ENCODE assay signal across 27 mouse cellular contexts in the genomic region with DNA sequence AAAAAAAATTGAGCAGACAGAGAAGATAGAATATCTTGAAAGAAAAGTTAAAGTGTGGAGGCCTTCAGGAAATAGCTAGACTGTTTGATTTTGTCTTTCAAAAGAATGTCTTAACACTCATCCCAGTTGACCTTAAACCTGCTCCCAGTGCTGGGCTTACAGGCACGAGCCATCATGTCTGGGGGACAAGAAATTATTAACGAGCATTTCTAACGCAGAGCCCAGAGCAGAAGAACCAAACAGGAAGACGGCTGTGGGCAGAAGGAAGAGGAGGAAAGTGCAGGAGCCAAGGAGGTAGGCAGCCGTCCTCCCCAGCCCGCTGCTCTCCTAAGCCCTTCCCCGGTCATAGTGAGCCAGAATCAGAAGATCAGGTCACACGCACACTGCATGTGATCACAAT. TPM values are rescaled to one million over a fixed set of nuclear protein-coding genes. Genes with fewer than 3 reads are reported as not detected.
DNase-seq lines count a peak whose midpoint lies in the region; ATAC-seq and TF ChIP-seq lines count a peak whose summit lies in the region.
"Had no signal": no experiment of that assay in that cellular context is flagged by ENCODE, and none has a peak within 500 bp of the region (broad histone marks: within the 10 kb centered on the region; RNA-seq: fewer than 3 reads in every experiment).

No protein-coding gene starts in this region.

- H3K4me2 ChIP-seq in kidney, embryonic 16.5 days (replicated peaks; ENCODE audit: low read depth, low read length) = no peak overlapping the region
- no peak overlapping the region for H3K4me2 ChIP-seq in forebrain, embryonic 11.5 days (ENCODE audit: low read depth, low read length, severe bottlenecking)
- H3K4me2 ChIP-seq: embryonic facial prominence, embryonic 12.5 days; forebrain, embryonic 12.5 days had no signal

- no peak for TF ChIP-seq RAD21 in MEL (IDR thresholded peaks at IDR 0.05; ENCODE audit: low read depth, low read length)

- H3K79me2 ChIP-seq in MEL (ENCODE audit: control insufficient read depth, insufficient read depth, low read length, poor library complexity) = no peaks in the 10 kb centered on the region

- H3K27ac ChIP-seq in kidney, adult 2 months (ENCODE audit: insufficient read depth, low read depth, low read length) = peak overlapping the region; percentile 5; the same call in 1 of the 2 replicates
- H3K27ac ChIP-seq in kidney, embryonic 16.5 days (ENCODE audit: low read length) = no peak overlapping the region
- no peak overlapping the region for H3K27ac ChIP-seq in MEL (ENCODE audit: control insufficient read depth, low read depth, low read length)
- no peak overlapping the region for H3K27ac ChIP-seq in forebrain, embryonic 11.5 days (ENCODE audit: low read depth, low read length)
- H3K27ac ChIP-seq: embryonic facial prominence, embryonic 10.5 days; embryonic facial prominence, embryonic 12.5 days; forebrain, embryonic 12.5 days had no signal

- no peak overlapping the region for H3K9ac ChIP-seq in kidney, embryonic 16.5 days (replicated peaks; ENCODE audit: low read length)
- H3K9ac ChIP-seq in MEL (ENCODE audit: control insufficient read depth, low read depth, low read length, poor library complexity, severe bottlenecking) = no peak overlapping the region
- no peak overlapping the region for H3K9ac ChIP-seq in forebrain, embryonic 11.5 days (ENCODE audit: low read length)
- H3K9ac ChIP-seq: embryonic facial prominence, embryonic 12.5 days; forebrain, embryonic 12.5 days had no signal

- TF ChIP-seq CTCF in kidney, adult 2 months (conservative IDR thresholded peaks at IDR 0.05; ENCODE audit: insufficient read depth, insufficient read length, low read depth, low read length) = no peak
- TF ChIP-seq CTCF in MEL (IDR thresholded peaks at IDR 0.05 in 2 of 3, conservative IDR thresholded peaks at IDR 0.05 in 1 of 3; ENCODE audit: control insufficient read depth in 1 of 3, insufficient read depth in 1 of 3, low read depth in 2 of 3, low read length in 3 of 3, poor library complexity in 1 of 3, severe bottlenecking in 1 of 3) = no peak

- 0 out of 2 replicates have a peak, but pooled peaks cover 2% of the 10 kb centered on the region for H3K36me3 ChIP-seq in kidney, adult 2 months (ENCODE audit: control insufficient read depth, insufficient read depth, low read length)
- H3K36me3 ChIP-seq in kidney, embryonic 16.5 days (ENCODE audit: insufficient read depth, low read length) = peaks cover 72% of the 10 kb centered on the region
- peaks cover 0 to 2% of the 10 kb centered on the region in 2 experiments; a peak in 2 of 4 replicates for H3K36me3 ChIP-seq in MEL (ENCODE audit: control insufficient read depth in 1 of 2, insufficient read depth in 2 of 2, low read length in 2 of 2)
- H3K36me3 ChIP-seq in forebrain, embryonic 11.5 days (ENCODE audit: control insufficient read depth, insufficient read depth, low read length) = peaks cover 9% of the 10 kb centered on the region; the same call in 1 of the 2 replicates

- peak; percentile 33 for DNase-seq in kidney, adult 11 months
- no peak for DNase-seq in kidney, postnatal 25 days
- peak; percentile 48 for DNase-seq in kidney, adult 2 months
- DNase-seq in kidney, postnatal 10 days = no peak
- peak; percentile 54 for DNase-seq in kidney, adult 9 months
- DNase-seq in MEL (ENCODE audit: low read depth, low spot score) = no peak
- DNase-seq in forebrain, embryonic 11.5 days (ENCODE audit: low spot score) = no peak
- DNase-seq: adrenal gland, adult 8-10 months; adrenal gland, postnatal 14 days; adrenal gland, postnatal 36 days; cerebellum, adult 11-12 months; cerebellum, adult 2 months; cerebellum, adult 9-10 months; cerebellum, postnatal 10 days; cerebellum, postnatal 25 days had no signal

- TF ChIP-seq EP300 in MEL (IDR thresholded peaks at IDR 0.05; ENCODE audit: low read depth in 1 of 2, low read length in 2 of 2) = no peak

- H3K4me1 ChIP-seq in kidney, adult 2 months (ENCODE audit: control insufficient read depth, insufficient read depth, low read length) = no peaks in the 10 kb centered on the region
- H3K4me1 ChIP-seq in kidney, embryonic 16.5 days (ENCODE audit: insufficient read depth, low read length) = no peaks in the 10 kb centered on the region
- no peaks in the 10 kb centered on the region for H3K4me1 ChIP-seq in MEL (ENCODE audit: control insufficient read depth in 1 of 2, insufficient read depth in 2 of 2, low read length in 2 of 2)
- no peaks in the 10 kb centered on the region for H3K4me1 ChIP-seq in forebrain, embryonic 11.5 days (replicated peaks; ENCODE audit: control insufficient read depth, insufficient read depth, low read length)
- H3K4me1 ChIP-seq: embryonic facial prominence, embryonic 10.5 days; embryonic facial prominence, embryonic 12.5 days; forebrain, embryonic 12.5 days had no signal

- H3K9me3 ChIP-seq in kidney, embryonic 16.5 days (ENCODE audit: low read length) = no peaks in the 10 kb centered on the region
- no peaks in the 10 kb centered on the region for H3K9me3 ChIP-seq in MEL (replicated peaks; ENCODE audit: insufficient read depth, low read length)
- H3K9me3 ChIP-seq in forebrain, embryonic 11.5 days (ENCODE audit: control insufficient read depth, low read length) = no peaks in the 10 kb centered on the region
- H3K9me3 ChIP-seq: embryonic facial prominence, embryonic 10.5 days; embryonic facial prominence, embryonic 12.5 days; forebrain, embryonic 12.5 days had no signal

- no peaks in the 10 kb centered on the region for H3K27me3 ChIP-seq in kidney, adult 2 months (replicated peaks; ENCODE audit: control insufficient read depth, insufficient read depth, low read length)
- H3K27me3 ChIP-seq in kidney, embryonic 16.5 days (ENCODE audit: insufficient read depth, low read length) = no peaks in the 10 kb centered on the region
- H3K27me3 ChIP-seq in MEL (ENCODE audit: control insufficient read depth in 1 of 2, insufficient read depth in 2 of 2, low read length in 2 of 2) = no peaks in the 10 kb centered on the region
- H3K27me3 ChIP-seq in forebrain, embryonic 11.5 days (ENCODE audit: control insufficient read depth, insufficient read depth, low read length) = no peaks in the 10 kb centered on the region
- H3K27me3 ChIP-seq: embryonic facial prominence, embryonic 12.5 days; forebrain, embryonic 12.5 days; Patski had no signal

- peak overlapping the region; percentile 35; the same call in 1 of the 2 replicates for H3K4me3 ChIP-seq in kidney, adult 2 months (ENCODE audit: insufficient read depth, low read depth, low read length)
- H3K4me3 ChIP-seq in kidney, embryonic 16.5 days (ENCODE audit: low read length) = no peak overlapping the region
- no peak overlapping the region for H3K4me3 ChIP-seq in MEL (ENCODE audit: control insufficient read depth in 1 of 2, insufficient read depth in 1 of 2, low read depth in 2 of 2, low read length in 2 of 2)
- H3K4me3 ChIP-seq in forebrain, embryonic 11.5 days (ENCODE audit: low read depth, low read length) = no peak overlapping the region
- H3K4me3 ChIP-seq: embryonic facial prominence, embryonic 10.5 days; embryonic facial prominence, embryonic 12.5 days; forebrain, embryonic 12.5 days had no signal

- 51% methylated on average over 8 of the region's 8 CpGs for WGBS in kidney, adult 2 months
- WGBS in kidney, embryonic 16.5 days = 85% methylated on average over 8 of the region's 8 CpGs
- 92% methylated on average over 8 of the region's 8 CpGs for WGBS in forebrain, embryonic 11.5 days

- no peak for ATAC-seq in kidney, embryonic 16.5 days (ENCODE audit: low FRiP score, low TSS enrichment)
- ATAC-seq in forebrain, embryonic 11.5 days (replicated peaks; ENCODE audit: low FRiP score) = no peak
- ATAC-seq: activated CD4-positive, CD25-positive, alpha-beta regulatory T cell, adult 4 months; forebrain, embryonic 14.5 days; forebrain, embryonic 16.5 days; Patski had no signal

- no peak for TF ChIP-seq POLR2A in kidney, adult 2 months (IDR thresholded peaks at IDR 0.05; ENCODE audit: low read depth, low read length)
- TF ChIP-seq POLR2A in MEL (IDR thresholded peaks at IDR 0.05; ENCODE audit: control insufficient read depth in 1 of 2, insufficient read depth in 1 of 2, low read depth in 1 of 2, low read length in 2 of 2, poor library complexity in 1 of 2) = no peak

RNA-seq across cellular contexts. Expression of gene Trpc2, which starts 2.6 kb away (rescaled TPM):
- polyA plus RNA-seq in kidney, adult 2 months (2012; rRNA removed) = not detected in 2 replicates
- polyA plus RNA-seq in kidney, embryonic 16.5 days (2015; fragmentation: Nextera tagmentation; extraction: Ambion mirVana) = 0.09 TPM in 1 of 2 replicates, not detected in the other
- total RNA-seq in MEL (2012; rRNA removed) = not detected in 2 replicates
- not detected for polyA plus RNA-seq in MEL (2012; ENCODE audit: insufficient read depth in 1 of 2, insufficient read length in 2 of 2, low read depth in 1 of 2, low replicate concordance in 2 of 2, missing spikeins in 1 of 2)
- not detected in 2 replicates for polyA plus RNA-seq in forebrain, embryonic 11.5 days (2014; fragmentation: Nextera tagmentation; extraction: Ambion mirVana)
- total RNA-seq: adrenal gland, adult 18-20 months; adrenal gland, postnatal 14 days had no signal
- polyA plus RNA-seq: C2C12; embryonic facial prominence, embryonic 14.5 days; forebrain, embryonic 12.5 days; forebrain, embryonic 14.5 days; Patski had no signal

RNA-seq across cellular contexts. Expression of gene Xntrpc, which starts 14.8 kb away (rescaled TPM):
- polyA plus RNA-seq in kidney, adult 2 months (2012; rRNA removed) = 1.8 and 2.5 TPM in 2 replicates
- polyA plus RNA-seq in kidney, embryonic 16.5 days (2015; fragmentation: Nextera tagmentation; extraction: Ambion mirVana) = 0.99 and 1.4 TPM in 2 replicates
- total RNA-seq in MEL (2012; rRNA removed) = 0.08 and 0.13 TPM in 2 replicates
- polyA plus RNA-seq in MEL (2012; ENCODE audit: insufficient read depth in 1 of 2, insufficient read length in 2 of 2, low read depth in 1 of 2, low replicate concordance in 2 of 2, missing spikeins in 1 of 2) = under 1 TPM in 1 of 2 experiments, not detected in 1; 0.14 TPM
- 2.1 and 2.4 TPM in 2 replicates for polyA plus RNA-seq in forebrain, embryonic 11.5 days (2014; fragmentation: Nextera tagmentation; extraction: Ambion mirVana)

RNA-seq across cellular contexts. Expression of gene Xndc1, which starts 15.0 kb away (rescaled TPM):
- 12.3 and 13.2 TPM in 2 replicates for polyA plus RNA-seq in kidney, adult 2 months (2012; rRNA removed)
- 34.4 and 37.5 TPM in 2 replicates for polyA plus RNA-seq in kidney, embryonic 16.5 days (2015; fragmentation: Nextera tagmentation; extraction: Ambion mirVana)
- 15.3 and 16.6 TPM in 2 replicates for total RNA-seq in MEL (2012; rRNA removed)
- 10 to 100 TPM in 1 of 2 experiments, not detected in 1; 30.0 TPM for polyA plus RNA-seq in MEL (2012; ENCODE audit: insufficient read depth in 1 of 2, insufficient read length in 2 of 2, low read depth in 1 of 2, low replicate concordance in 2 of 2, missing spikeins in 1 of 2)
- polyA plus RNA-seq in forebrain, embryonic 11.5 days (2014; fragmentation: Nextera tagmentation; extraction: Ambion mirVana) = 36.9 and 38.8 TPM in 2 replicates

RNA-seq across cellular contexts. Expression of gene Rnf121, which starts 15.0 kb away (rescaled TPM):
- 42.7 and 43.8 TPM in 2 replicates for polyA plus RNA-seq in kidney, adult 2 months (2012; rRNA removed)
- polyA plus RNA-seq in kidney, embryonic 16.5 days (2015; fragmentation: Nextera tagmentation; extraction: Ambion mirVana) = 32.7 and 34.1 TPM in 2 replicates
- total RNA-seq in MEL (2012; rRNA removed) = 17.3 and 18.5 TPM in 2 replicates
- 10 to 100 TPM in 1 of 2 experiments, not detected in 1; 16.0 TPM for polyA plus RNA-seq in MEL (2012; ENCODE audit: insufficient read depth in 1 of 2, insufficient read length in 2 of 2, low read depth in 1 of 2, low replicate concordance in 2 of 2, missing spikeins in 1 of 2)
- 30.2 and 31.9 TPM in 2 replicates for polyA plus RNA-seq in forebrain, embryonic 11.5 days (2014; fragmentation: Nextera tagmentation; extraction: Ambion mirVana)

RNA-seq across cellular contexts. Expression of gene Art1, which starts 21.2 kb away (rescaled TPM):
- 0.08 and 3.8 TPM in 2 replicates for polyA plus RNA-seq in kidney, adult 2 months (2012; rRNA removed)
- 1.0 and 1.2 TPM in 2 replicates for polyA plus RNA-seq in kidney, embryonic 16.5 days (2015; fragmentation: Nextera tagmentation; extraction: Ambion mirVana)
- not detected in 2 replicates for total RNA-seq in MEL (2012; rRNA removed)
- polyA plus RNA-seq in MEL (2012; ENCODE audit: insufficient read depth in 1 of 2, insufficient read length in 2 of 2, low read depth in 1 of 2, low replicate concordance in 2 of 2, missing spikeins in 1 of 2) = not detected
- 0.52 and 0.89 TPM in 2 replicates for polyA plus RNA-seq in forebrain, embryonic 11.5 days (2014; fragmentation: Nextera tagmentation; extraction: Ambion mirVana)
- total RNA-seq: adrenal gland, adult 8-10 months; adrenal gland, postnatal 14 days; adrenal gland, postnatal 36 days had no signal
- polyA plus RNA-seq: activated CD4-positive, CD25-positive, alpha-beta regulatory T cell, adult 4 months; cerebellum, adult 2 months; cortical plate, adult 2 months; Patski had no signal

Comparison
In these comparisons a context has a peak if more than half of its experiments do, and no peak if none do; other contexts are left out.
1. DNase-seq: peak in kidney, adult 11 months (single experiment), kidney, adult 2 months (single experiment) and kidney, adult 9 months (single experiment); none in kidney, postnatal 25 days (0 of 2), kidney, postnatal 10 days (single experiment), MEL (single experiment) and forebrain, embryonic 11.5 days (single experiment).